Mouse (Mus musculus) ES-Bruce4 (cell line): ENCODE results near the gene Coil. TPM values are rescaled to one million over a fixed set of nuclear protein-coding genes. Genes with fewer than 3 reads are reported as not detected.
A peak's percentile ranks its signal among the peaks of the same experiment; 100 is the strongest.

ENCODE experiments used
- H3K27ac ChIP-seq: 2 replicates; pipeline ENCODE4 v1.5.1; 2012; ENCODE audit warnings: low read length, inconsistent platforms; ENCODE audit not compliant: insufficient read depth
- H3K27me3 ChIP-seq: 2 replicates; pipeline ENCODE4 v1.6.1; 2012; ENCODE audit warnings: mild to moderate bottlenecking, low read length, inconsistent platforms; ENCODE audit not compliant: control insufficient read depth, poor library complexity, insufficient read depth, severe bottlenecking
- H3K36me3 ChIP-seq: 2 replicates; pipeline ENCODE4 v1.6.1; 2012; ENCODE audit warnings: inconsistent platforms, mild to moderate bottlenecking, low read length, moderate library complexity; ENCODE audit not compliant: control insufficient read depth, poor library complexity, insufficient read depth, severe bottlenecking
- H3K4me1 ChIP-seq: one replicate; pipeline ENCODE4 v1.8.1; 2011; ENCODE audit warnings: low read length; ENCODE audit not compliant: control insufficient read depth, insufficient read depth
- H3K4me3 ChIP-seq: 2 replicates; pipeline ENCODE4 v1.5.1; 2011; ENCODE audit warnings: low read depth, mild to moderate bottlenecking, low read length
- H3K9ac ChIP-seq: 2 replicates; pipeline ENCODE4 v1.6.1; 2012; ENCODE audit warnings: low read depth, mild to moderate bottlenecking, inconsistent platforms; ENCODE audit not compliant: poor library complexity, severe bottlenecking
- H3K9me3 ChIP-seq: replicated peaks from 2 replicates; pipeline ENCODE4 v1.6.1; 2012; ENCODE audit warnings: mild to moderate bottlenecking, low read length, inconsistent platforms; ENCODE audit not compliant: control insufficient read depth, poor library complexity, insufficient read depth, severe bottlenecking
- CTCF ChIP-seq: IDR thresholded peaks from one replicate; pipeline ENCODE4 v1.8.1; 2011; ENCODE audit warnings: low read depth, low read length
- EP300 ChIP-seq: IDR thresholded peaks from 2 replicates; pipeline ENCODE4 v1.6.1; 2011; ENCODE audit warnings: low read depth, low read length; ENCODE audit not compliant: insufficient read depth
- POLR2A ChIP-seq: IDR thresholded peaks from one replicate; pipeline ENCODE4 v1.8.1; 2011; ENCODE audit warnings: low read length; ENCODE audit not compliant: insufficient read depth
- polyA plus RNA-seq: library from polyadenylated mRNA; stranded (reverse); fragments of >200 nt; gene quantifications from 2 replicates; pipeline ENCODE4 v1.2.4, GENCODE M21; 2011; ENCODE audit warnings: low read depth; ENCODE audit not compliant: missing spikeins, insufficient read depth, insufficient read length

Gene Coil
- polyA plus RNA-seq, 1 experiment = 32.7 TPM

DNA sequence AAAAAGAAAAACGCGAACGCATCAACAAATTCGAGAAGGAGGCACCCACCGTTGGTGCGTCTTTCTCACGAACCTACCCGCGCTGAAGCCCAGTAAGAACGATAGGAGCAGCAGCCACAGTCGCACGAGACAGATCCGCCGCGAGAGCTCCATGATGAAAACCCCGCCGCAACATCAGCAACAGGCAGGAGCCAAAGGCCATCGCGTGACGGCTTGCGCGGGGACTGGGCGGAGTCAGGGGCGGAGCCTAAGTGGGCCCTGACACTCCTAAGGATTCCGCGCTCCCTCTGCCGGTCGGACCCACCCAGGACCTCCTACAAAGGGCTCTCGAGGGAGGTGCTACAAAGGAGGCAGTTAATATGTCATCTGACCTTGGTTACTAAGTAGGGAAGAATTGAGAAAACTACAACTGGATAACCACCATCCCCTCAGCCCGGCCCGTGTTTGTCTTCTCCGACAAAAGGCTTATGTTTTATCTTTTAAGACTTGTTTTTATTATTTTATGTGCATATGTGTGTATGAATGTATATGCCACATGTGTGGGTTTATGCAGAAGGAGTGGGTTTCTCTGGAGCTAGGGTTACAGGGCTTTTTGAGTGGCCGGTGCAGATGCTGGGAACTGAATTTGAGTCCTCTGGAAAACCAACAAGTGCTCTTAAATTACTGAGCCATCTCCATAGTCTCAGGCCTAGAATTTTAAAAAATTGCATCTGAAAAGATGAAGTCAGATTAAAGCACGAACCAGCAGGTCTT, 14.7 kb upstream of the Coil start, which contains the start of gene Scpep1:
Scpep1 (minus strand) TSS at position 249 of the 753 bp plus-strand sequence.
- TF ChIP-seq CTCF (peak; percentile 67), EP300 (peak; percentile 76), POLR2A (peak; percentile 92)
- H3K4me3 ChIP-seq = peak within 1 kb of the TSS; percentile 87

DNA sequence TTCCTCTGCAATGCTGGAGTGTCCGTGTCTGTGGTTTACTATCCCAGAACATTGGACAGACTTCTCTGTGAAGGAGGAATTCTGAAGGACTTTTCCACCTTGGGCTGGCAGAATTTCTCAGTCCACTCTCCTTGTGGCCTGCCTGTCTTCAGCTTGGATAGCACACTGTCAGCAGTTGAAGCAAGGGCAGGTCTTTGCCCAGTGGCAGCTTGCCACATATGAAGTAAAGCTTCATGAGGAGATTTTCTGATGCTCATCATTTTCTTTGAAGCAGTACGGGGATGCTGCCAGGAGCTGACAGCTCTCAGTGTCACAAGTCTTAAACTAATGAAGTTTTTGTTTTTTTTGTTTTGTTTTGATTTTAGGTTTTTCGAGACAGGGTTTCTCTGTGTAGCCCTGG, 11.2 kb upstream of the Coil start:
- Histone ChIP-seq H3K27ac (no peak overlapping the region), H3K4me1 (no peaks in the 10 kb centered on the region), H3K9ac (no peak overlapping the region), H3K9me3 (no peaks in the 10 kb centered on the region), H3K27me3 (no peaks in the 10 kb centered on the region), H3K4me3 (no peak overlapping the region), H3K36me3 (no peaks in the 10 kb centered on the region)
- TF ChIP-seq EP300 (no peak), CTCF (no peak), POLR2A (no peak)

More for the DNA sequence above, 14.7 kb upstream of the Coil start, which contains the start of gene Scpep1:
- H3K4me1 ChIP-seq = peaks cover 2% of the 10 kb centered on the region
- H3K9me3 ChIP-seq = no peaks in the 10 kb centered on the region
- H3K9ac ChIP-seq = peak within 1 kb of the TSS; percentile 78
- peak within 1 kb of the TSS; percentile 83 for H3K27ac ChIP-seq
- no peaks in the 10 kb centered on the region for H3K27me3 ChIP-seq
- H3K36me3 ChIP-seq = peaks cover 16% of the 10 kb centered on the region

DNA sequence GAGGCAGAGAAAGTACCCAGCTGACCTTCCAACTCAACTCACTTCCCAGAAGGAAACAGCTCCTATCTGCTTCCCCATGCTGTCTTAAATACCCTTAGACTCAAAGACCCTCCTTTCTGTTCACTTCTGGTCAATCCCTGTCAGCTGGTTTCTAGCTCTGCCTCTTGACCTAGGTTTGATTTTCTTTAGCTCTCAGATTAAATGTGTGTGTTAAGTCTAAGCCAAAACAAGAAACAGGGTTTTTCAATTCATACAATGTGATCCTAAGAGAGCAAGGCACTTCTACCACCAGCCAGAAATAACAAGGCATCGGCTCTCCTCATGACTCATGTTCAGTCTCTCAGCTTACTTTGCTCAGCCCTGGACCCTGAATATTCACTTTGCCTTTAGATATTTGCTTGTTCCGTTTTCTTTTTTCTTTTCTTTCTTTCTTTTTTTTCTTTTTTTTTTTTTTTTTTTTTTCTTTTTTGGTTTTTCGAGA, 3.1 kb upstream of the Coil start, which contains the start of gene Elobl:
Elobl (minus strand) TSS at position 51 of the 481 bp plus-strand sequence.
- Histone ChIP-seq H3K9me3 (no peaks in the 10 kb centered on the region), H3K27me3 (no peaks in the 10 kb centered on the region), H3K36me3 (no peaks in the 10 kb centered on the region; the same call in 1 of the 2 replicates), H3K27ac (peak within 1 kb of the TSS; percentile 64), H3K9ac (peak within 1 kb of the TSS; percentile 18; the same call in 1 of the 2 replicates), H3K4me1 (no peaks in the 10 kb centered on the region), H3K4me3 (no peak within 1 kb of the TSS)
- TF ChIP-seq EP300 = no peak
- no peak for TF ChIP-seq CTCF
- TF ChIP-seq POLR2A = no peak

DNA sequence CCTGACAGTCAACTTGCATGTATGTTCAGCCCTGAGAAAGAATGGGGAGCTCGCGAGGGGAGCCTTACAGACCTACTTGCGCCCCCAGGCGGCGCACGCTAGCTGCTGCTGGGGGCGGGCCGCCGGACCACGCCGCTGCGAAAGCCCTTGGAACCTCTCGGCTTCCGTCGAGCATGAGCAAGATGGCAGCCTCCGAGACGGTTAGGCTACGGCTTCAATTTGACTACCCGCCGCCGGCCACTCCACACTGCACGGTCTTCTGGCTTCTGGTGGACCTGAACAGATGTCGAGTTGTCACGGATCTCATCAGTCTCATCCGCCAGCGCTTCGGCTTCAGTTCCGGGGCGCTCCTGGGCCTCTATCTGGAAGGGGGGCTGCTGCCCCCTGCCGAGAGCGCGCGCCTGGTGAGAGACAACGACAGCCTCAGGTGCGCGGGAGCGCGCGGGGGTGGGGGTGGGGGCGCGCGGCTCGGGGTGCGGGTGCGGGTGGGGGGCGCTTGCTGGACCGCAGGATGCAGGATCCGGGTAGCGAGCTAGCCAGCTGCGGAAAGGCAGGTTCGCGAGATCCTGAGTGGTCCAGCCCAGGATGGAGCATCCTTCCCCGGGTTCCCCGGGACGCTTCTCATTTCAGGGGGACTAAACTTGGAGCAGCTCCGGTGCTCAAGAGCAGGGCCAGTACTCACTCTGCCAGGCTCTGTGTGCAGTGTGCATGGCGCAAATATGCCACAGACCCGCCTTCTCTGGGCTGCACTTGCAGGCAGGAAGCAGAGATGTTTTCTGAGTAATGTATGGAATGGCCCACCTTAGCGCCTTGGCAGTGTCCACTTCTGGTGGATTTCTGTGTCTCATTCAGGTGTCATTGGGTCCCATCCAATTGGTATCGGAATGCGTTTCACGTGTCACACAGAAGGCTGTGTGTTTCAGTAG, 4.0 kb downstream of the Coil start:
- H3K4me1 ChIP-seq = peaks cover 2% of the 10 kb centered on the region
- peak overlapping the region; percentile 77 for H3K9ac ChIP-seq
- H3K4me3 ChIP-seq = peak overlapping the region; percentile 78
- H3K9me3 ChIP-seq = no peaks in the 10 kb centered on the region
- peak overlapping the region; percentile 24; the same call in 1 of the 2 replicates for H3K27ac ChIP-seq
- no peaks in the 10 kb centered on the region; the same call in 1 of the 2 replicates for H3K36me3 ChIP-seq
- no peaks in the 10 kb centered on the region for H3K27me3 ChIP-seq
- TF ChIP-seq POLR2A (no peak), CTCF (peak; percentile 77), EP300 (no peak)

DNA sequence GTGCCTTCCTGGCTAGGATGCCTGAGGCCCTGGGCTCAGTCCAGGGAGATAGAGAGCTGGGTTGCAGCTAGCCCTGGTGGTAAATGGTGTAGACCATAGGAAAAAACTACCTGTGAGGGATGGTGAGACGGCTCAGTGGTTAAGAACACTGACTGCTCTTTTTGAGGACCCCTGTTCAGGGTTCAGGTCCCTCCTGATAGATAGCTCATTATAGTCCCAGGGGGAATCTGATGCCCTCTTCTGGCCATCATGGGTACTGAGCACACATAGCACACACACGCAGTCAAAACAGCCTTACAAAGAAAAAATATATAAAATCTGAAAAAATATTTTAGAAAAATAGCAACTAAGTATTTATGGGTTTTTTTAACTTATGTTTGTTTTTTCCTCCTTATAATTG, 6.3 kb downstream of the Coil start:
- H3K9me3 ChIP-seq = no peaks in the 10 kb centered on the region
- H3K9ac ChIP-seq = no peak overlapping the region
- peaks cover 3% of the 10 kb centered on the region; the same call in 1 of the 2 replicates for H3K36me3 ChIP-seq
- no peaks in the 10 kb centered on the region for H3K27me3 ChIP-seq
- H3K27ac ChIP-seq = no peak overlapping the region
- no peak overlapping the region for H3K4me3 ChIP-seq
- peaks cover 2% of the 10 kb centered on the region for H3K4me1 ChIP-seq
- TF ChIP-seq CTCF (peak; percentile 30), EP300 (no peak)

DNA sequence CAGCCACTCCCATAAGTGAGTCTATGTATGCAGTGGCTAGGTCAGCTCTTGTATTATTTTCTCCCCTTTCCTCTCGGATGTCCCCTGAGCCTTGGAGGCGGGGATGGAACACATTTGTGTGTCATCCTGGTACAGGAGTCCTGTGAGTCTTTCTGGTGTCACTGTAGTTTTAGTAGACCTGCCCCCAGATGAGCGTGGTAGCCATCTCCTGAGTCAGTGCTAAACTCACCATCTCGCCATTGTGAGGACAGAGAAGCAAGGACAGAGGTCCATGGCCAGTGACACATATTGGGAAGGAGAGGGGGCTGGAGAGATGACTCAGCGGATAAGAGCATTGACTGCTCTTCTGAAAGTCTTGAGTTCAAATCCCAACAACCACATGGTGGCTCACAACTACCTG, 7.1 kb downstream of the Coil start:
- H3K36me3 ChIP-seq = peaks cover 8% of the 10 kb centered on the region
- no peak overlapping the region for H3K9ac ChIP-seq
- no peaks in the 10 kb centered on the region for H3K27me3 ChIP-seq
- H3K9me3 ChIP-seq = no peaks in the 10 kb centered on the region
- no peak for TF ChIP-seq EP300
- no peak for TF ChIP-seq POLR2A
- TF ChIP-seq CTCF = no peak
- H3K27ac ChIP-seq = no peak overlapping the region
- no peak overlapping the region for H3K4me3 ChIP-seq
- peaks cover 2% of the 10 kb centered on the region for H3K4me1 ChIP-seq
